Mouse (Mus musculus): ENCODE results near the gene Rgs9. TPM values are rescaled to one million over a fixed set of nuclear protein-coding genes. Genes with fewer than 3 reads are reported as not detected.
"Not testable (repeated sequence)": the region's sequence is repeated elsewhere in the genome, so short reads cannot be mapped to it uniquely, and the experiment has no call there.

The Rgs9 gene
- total RNA-seq (2014; rRNA removed) (28.5 and 30.3 TPM in 2 replicates), polyA plus RNA-seq (2015; fragmentation: Nextera tagmentation; extraction: Ambion mirVana) (13.4 and 14.3 TPM in 2 replicates)

DNA sequence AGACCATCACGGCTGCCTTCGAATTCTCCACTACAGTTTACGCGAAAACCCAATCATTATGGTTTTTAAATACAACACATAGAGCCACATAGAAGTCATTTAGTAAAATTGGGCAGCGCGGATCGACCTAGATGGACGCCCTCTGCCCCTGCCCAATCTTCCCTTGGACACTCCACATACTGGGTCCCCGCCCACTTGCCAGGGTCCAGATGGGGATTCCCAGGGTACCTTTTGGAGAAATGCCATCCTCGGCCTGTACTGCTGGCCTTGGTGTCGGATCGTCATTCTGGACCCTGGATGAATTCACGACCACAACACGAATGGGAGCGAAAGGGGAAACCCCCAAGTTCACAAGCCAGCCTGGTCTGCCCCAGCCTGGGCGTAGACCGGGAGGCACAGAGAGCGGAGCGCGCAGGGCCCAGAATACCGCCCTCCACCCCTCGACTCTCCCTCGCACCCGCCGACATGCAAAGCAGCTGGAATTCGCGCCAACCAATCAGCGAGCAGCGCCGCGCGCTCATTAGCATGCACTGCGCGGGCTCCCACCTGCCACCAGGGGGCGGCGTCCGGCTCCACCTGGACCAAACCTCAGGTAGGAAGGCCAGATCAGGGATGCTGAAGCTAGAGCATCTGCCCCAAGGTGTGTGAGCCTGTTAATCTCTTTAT is at the start of gene Rgs9:
TSS of gene Rgs9 (minus strand) at position 420 of the 666 bp plus-strand sequence.
- peaks cover 8% of the 10 kb centered on the region for H3K4me1 ChIP-seq (ENCODE audit: insufficient read depth, low read length)
- peak within 1 kb of the TSS; percentile 67 for H3K4me2 ChIP-seq (ENCODE audit: low read depth, low read length)
- DNase-seq (ENCODE audit: low spot score): peak; percentile 97
- TF ChIP-seq CTCF (IDR thresholded peaks at IDR 0.05; ENCODE audit: low read depth): peak; percentile 98
- peak within 1 kb of the TSS; percentile 27; the same call in 1 of the 2 replicates for H3K27ac ChIP-seq
- ATAC-seq: peak; percentile 98
- no peaks in the 10 kb centered on the region for H3K9me3 ChIP-seq (ENCODE audit: low read length)
- H3K27me3 ChIP-seq (ENCODE audit: insufficient read depth, low read length): no peaks in the 10 kb centered on the region
- H3K36me3 ChIP-seq (ENCODE audit: insufficient read depth, low read length): no peaks in the 10 kb centered on the region
- H3K9ac ChIP-seq (replicated peaks; ENCODE audit: low read length): peak within 1 kb of the TSS; percentile 48
- H3K4me3 ChIP-seq (ENCODE audit: low read length): peak within 1 kb of the TSS; percentile 45
- WGBS: 2% methylated on average over 37 of the region's 37 CpGs

DNA sequence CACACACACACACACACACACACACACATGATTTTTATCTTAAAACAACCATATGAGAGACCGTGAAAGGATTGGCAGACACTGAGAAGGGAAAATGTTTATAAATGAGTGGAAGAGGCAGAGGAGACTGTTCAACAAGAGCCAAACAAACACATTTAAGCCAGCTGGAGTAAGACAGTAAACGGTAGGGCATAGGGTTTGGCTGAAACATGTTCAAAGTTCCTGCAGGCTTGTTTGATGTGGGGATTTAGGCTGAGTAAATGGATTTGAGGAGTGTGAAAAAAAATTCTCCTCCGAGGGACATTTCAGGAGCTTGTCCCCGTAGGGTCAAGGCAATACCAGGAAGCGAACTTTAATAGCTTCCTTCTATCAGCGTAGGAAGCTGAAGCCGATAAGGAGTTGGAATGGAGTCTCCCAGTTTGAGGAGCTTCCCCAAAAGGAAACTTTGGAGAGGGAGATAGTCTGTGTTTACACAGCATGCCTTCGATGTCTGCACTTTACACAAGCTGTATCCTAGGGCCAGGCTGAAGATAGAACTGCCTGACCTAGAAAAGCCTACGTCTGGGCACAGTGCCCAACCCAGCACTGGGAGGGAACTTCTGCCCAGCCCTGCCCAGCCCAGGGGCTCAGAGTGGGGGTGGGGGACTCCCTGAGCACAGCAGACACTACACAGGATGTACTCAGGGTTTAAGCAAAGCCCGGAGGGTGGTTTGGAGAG is 49.5 kb upstream of the Rgs9 start:
- no peaks in the 10 kb centered on the region for H3K27me3 ChIP-seq (ENCODE audit: insufficient read depth, low read length)
- H3K9ac ChIP-seq (replicated peaks; ENCODE audit: low read length): no peak overlapping the region
- no peak overlapping the region for H3K4me3 ChIP-seq (ENCODE audit: low read length)
- no peaks in the 10 kb centered on the region for H3K9me3 ChIP-seq (ENCODE audit: low read length)
- no peaks in the 10 kb centered on the region for H3K36me3 ChIP-seq (ENCODE audit: insufficient read depth, low read length)
- no peak for TF ChIP-seq CTCF (IDR thresholded peaks at IDR 0.05; ENCODE audit: low read depth)
- peak; percentile 90 for ATAC-seq
- no peak overlapping the region for H3K4me2 ChIP-seq (ENCODE audit: low read depth, low read length)
- WGBS: 49% methylated on average over 10 of the region's 10 CpGs
- peak overlapping the region; percentile 63; the same call in 1 of the 2 replicates for H3K27ac ChIP-seq
- 0 out of 2 replicates have a peak, but pooled peaks cover 20% of the 10 kb centered on the region for H3K4me1 ChIP-seq (ENCODE audit: insufficient read depth, low read length)
- DNase-seq (ENCODE audit: low spot score): peak; percentile 84

DNA sequence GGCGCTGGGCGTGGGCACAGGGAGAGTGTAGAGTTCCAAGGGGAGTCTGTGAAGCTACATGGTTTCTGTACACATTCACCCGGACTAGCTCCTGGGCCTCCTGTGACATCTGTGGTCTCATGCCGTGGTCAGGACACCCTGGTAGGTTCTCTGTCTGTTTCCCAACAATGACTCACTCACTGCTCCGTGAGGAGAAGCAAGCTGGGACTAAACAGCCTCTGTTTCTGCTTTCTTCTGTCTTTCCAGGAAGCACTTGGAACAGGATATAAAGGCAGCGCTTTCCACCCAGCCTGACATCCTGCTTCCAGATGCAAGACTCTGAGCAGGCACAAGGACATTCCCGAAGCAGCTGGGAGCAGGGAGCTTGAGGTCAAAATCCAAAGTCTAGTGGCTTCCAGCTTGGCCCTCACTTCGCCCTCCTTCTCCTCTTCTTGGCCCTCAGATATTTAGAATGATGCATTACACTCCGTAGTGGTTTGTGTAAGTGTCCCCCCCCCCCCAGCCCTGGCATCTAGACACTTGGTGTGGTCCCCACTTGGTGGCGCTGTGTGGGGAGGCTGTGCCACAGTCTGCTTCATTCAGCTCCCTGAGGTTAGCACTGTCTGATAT is 46.2 kb upstream of the Rgs9 start:
- Histone ChIP-seq H3K27ac (peak overlapping the region; percentile 69), H3K9ac (replicated peaks; ENCODE audit: low read length) (no peak overlapping the region), H3K4me3 (ENCODE audit: low read length) (no peak overlapping the region), H3K4me2 (ENCODE audit: low read depth, low read length) (no peak overlapping the region), H3K4me1 (ENCODE audit: insufficient read depth, low read length) (0 out of 2 replicates have a peak, but pooled peaks cover 20% of the 10 kb centered on the region), H3K9me3 (ENCODE audit: low read length) (no peaks in the 10 kb centered on the region), H3K36me3 (ENCODE audit: insufficient read depth, low read length) (no peaks in the 10 kb centered on the region), H3K27me3 (ENCODE audit: insufficient read depth, low read length) (no peaks in the 10 kb centered on the region)
- TF ChIP-seq CTCF (IDR thresholded peaks at IDR 0.05; ENCODE audit: low read depth): peak; percentile 66
- ATAC-seq: peak; percentile 78
- peak; percentile 59 for DNase-seq (ENCODE audit: low spot score)
- WGBS: 29% methylated on average over 10 of the region's 10 CpGs

DNA sequence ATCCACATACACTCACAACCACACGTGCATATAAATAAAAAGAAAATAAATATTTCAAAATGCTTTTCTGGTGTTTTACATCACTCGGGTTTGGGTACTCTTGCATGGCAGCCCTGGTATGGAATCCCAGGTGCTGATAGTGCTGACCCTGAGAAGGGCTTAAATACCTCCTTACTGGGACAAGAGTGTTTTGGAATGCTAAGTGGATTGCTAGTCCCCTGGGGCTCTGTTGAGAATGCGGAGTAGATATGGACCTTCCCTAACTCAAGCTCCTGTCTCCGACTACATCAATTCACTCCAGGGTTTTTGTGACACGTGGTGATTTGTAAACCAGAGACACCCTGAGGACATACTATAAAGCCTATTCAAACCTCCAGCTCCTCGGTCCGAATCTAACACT is 45.6 kb upstream of the Rgs9 start:
- H3K4me3 ChIP-seq (ENCODE audit: low read length): no peak overlapping the region
- H3K27me3 ChIP-seq (ENCODE audit: insufficient read depth, low read length): no peaks in the 10 kb centered on the region
- H3K27ac ChIP-seq: peak overlapping the region; percentile 69; the same call in 1 of the 2 replicates
- H3K9me3 ChIP-seq (ENCODE audit: low read length): no peaks in the 10 kb centered on the region
- no peak for TF ChIP-seq CTCF (IDR thresholded peaks at IDR 0.05; ENCODE audit: low read depth)
- H3K9ac ChIP-seq (replicated peaks; ENCODE audit: low read length): no peak overlapping the region
- DNase-seq (ENCODE audit: low spot score) (no peak), ATAC-seq (no peak)
- no peak overlapping the region for H3K4me2 ChIP-seq (ENCODE audit: low read depth, low read length)
- 28% methylated on average over 7 of the region's 7 CpGs for WGBS
- no peaks in the 10 kb centered on the region for H3K36me3 ChIP-seq (ENCODE audit: insufficient read depth, low read length)
- 0 out of 2 replicates have a peak, but pooled peaks cover 20% of the 10 kb centered on the region for H3K4me1 ChIP-seq (ENCODE audit: insufficient read depth, low read length)

DNA sequence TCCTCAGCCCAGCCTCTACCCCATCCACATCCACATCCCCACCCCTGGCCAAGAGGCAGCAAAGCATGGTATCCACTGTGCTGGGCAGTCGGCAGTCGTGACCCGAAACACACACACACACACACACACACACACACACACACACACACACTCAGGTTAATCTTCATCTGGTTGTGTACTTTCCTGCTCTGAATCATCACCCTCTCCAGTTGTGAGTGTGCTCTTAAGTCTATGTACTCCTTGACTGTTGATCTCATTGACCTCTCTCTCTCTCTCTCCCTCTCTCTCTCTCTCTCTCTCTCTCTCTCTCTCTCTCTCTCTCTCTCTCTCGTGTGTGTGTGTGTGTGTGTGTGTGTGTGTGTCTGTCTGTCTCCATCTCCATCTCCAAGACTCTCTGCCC is 44.7 kb upstream of the Rgs9 start:
- 0 out of 2 replicates have a peak, but pooled peaks cover 17% of the 10 kb centered on the region for H3K4me1 ChIP-seq (ENCODE audit: insufficient read depth, low read length)
- H3K9ac ChIP-seq (replicated peaks; ENCODE audit: low read length); H3K4me3 ChIP-seq (ENCODE audit: low read length); H3K4me2 ChIP-seq (ENCODE audit: low read depth, low read length); ATAC-seq; H3K27ac ChIP-seq; H3K36me3 ChIP-seq (ENCODE audit: insufficient read depth, low read length); DNase-seq (ENCODE audit: low spot score); H3K27me3 ChIP-seq (ENCODE audit: insufficient read depth, low read length); H3K9me3 ChIP-seq (ENCODE audit: low read length): not testable (repeated sequence)
- WGBS: 92% methylated on average over 3 of the region's 4 CpGs

DNA sequence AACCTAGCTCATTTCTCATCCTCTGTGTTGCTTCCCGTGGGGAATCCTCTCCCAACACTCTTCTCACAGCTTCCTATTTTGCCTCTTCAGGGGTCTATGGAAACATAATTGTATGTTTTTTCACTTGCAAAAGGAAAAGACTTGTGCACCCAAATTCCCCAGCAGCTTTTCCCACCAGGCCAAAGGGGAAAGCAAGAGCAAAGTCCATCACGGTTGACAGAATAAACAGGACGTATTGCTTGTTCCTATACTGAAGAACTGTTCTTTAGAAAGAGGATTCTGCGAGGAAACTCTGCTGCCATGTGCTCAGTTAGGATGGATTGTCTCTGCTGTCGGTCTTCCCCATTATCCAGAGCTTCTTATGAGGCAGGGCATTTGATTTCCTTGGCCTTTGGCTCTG is 42.6 kb upstream of the Rgs9 start:
- Histone ChIP-seq H3K36me3 (ENCODE audit: insufficient read depth, low read length) (no peaks in the 10 kb centered on the region), H3K9me3 (ENCODE audit: low read length) (no peaks in the 10 kb centered on the region), H3K27ac (no peak overlapping the region; the same call in 1 of the 2 replicates), H3K4me2 (ENCODE audit: low read depth, low read length) (no peak overlapping the region), H3K4me1 (ENCODE audit: insufficient read depth, low read length) (0 out of 2 replicates have a peak, but pooled peaks cover 7% of the 10 kb centered on the region), H3K4me3 (ENCODE audit: low read length) (no peak overlapping the region), H3K27me3 (ENCODE audit: insufficient read depth, low read length) (no peaks in the 10 kb centered on the region), H3K9ac (replicated peaks; ENCODE audit: low read length) (no peak overlapping the region)
- ATAC-seq: no peak
- TF ChIP-seq CTCF (IDR thresholded peaks at IDR 0.05; ENCODE audit: low read depth): no peak
- 79% methylated on average over 5 of the region's 5 CpGs for WGBS
- DNase-seq (ENCODE audit: low spot score): no peak

All from hindbrain, postnatal 0 days (tissue).